Mouse (Mus musculus) mouse embryonic stem cell (cell line): Measurements from ENCODE around the gene Pbx3.

ENCODE experiments used
- in situ Hi-C, 2 experiments: fragments of 300-500 bp; cut with MboI; formaldehyde crosslinking; loops; 1 replicate in 1 of 2; 3 replicates in 1 of 2; pipeline ENCODE4 v1.14.3; 2019 to 2020; ENCODE audit warnings: low sequenced_read_pairs in 2 of 2, low pct_unique_long_range_greater_than_20kb in 1 of 2, mixed read lengths in 1 of 2; ENCODE audit not compliant: unreplicated experiment in 1 of 2

Pbx3 gene

GRCm38 (mm10) chr2:34178653-34179052 is 194.3 kb downstream of the Pbx3 start:
- in situ Hi-C loops: no loop called here

- in situ Hi-C loops: no loop called here
Measured at GRCm38 (mm10) chr2:34170424-34170823, 202.5 kb downstream of the Pbx3 start.

- in situ Hi-C loops: no loop called here
Measured at GRCm38 (mm10) chr2:34169626-34170025, 203.3 kb downstream of the Pbx3 start.

GRCm38 (mm10) chr2:34168191-34168590 is 204.8 kb downstream of the Pbx3 start:
- in situ Hi-C loops: no loop called here

GRCm38 (mm10) chr2:34162484-34162883 is 210.5 kb downstream of the Pbx3 start:
- in situ Hi-C loops: no loop called here

GRCm38 (mm10) chr2:34157746-34158145 is 215.2 kb downstream of the Pbx3 start:
- in situ Hi-C loops: no loop called here

GRCm38 (mm10) chr2:34154833-34155232 is 218.1 kb downstream of the Pbx3 start:
- in situ Hi-C loops: no loop called here

- in situ Hi-C loops: no loop called here
Measured at GRCm38 (mm10) chr2:34153336-34153735, 219.6 kb downstream of the Pbx3 start.

GRCm38 (mm10) chr2:34150560-34150959 is 222.4 kb downstream of the Pbx3 start:
- in situ Hi-C loops: no loop called here

GRCm38 (mm10) chr2:34148214-34148613 is 224.7 kb downstream of the Pbx3 start:
- in situ Hi-C loops: no loop called here

- in situ Hi-C loops: no loop called here
Measured at GRCm38 (mm10) chr2:34147476-34147875, 225.5 kb downstream of the Pbx3 start.

- in situ Hi-C loops: no loop called here
Measured at GRCm38 (mm10) chr2:34147036-34147435, 225.9 kb downstream of the Pbx3 start.

GRCm38 (mm10) chr2:34146431-34146830 is 226.5 kb downstream of the Pbx3 start:
- in situ Hi-C loops: no loop called here

- in situ Hi-C loops: no loop called here
Measured at GRCm38 (mm10) chr2:34139470-34140158, 233.3 kb downstream of the Pbx3 start.

GRCm38 (mm10) chr2:34135316-34135715 is 237.6 kb downstream of the Pbx3 start:
- in situ Hi-C loops: no loop called here

- in situ Hi-C loops: no loop called here
Measured at GRCm38 (mm10) chr2:34132751-34133150, 240.2 kb downstream of the Pbx3 start.

- in situ Hi-C loops: no loop called here
Measured at GRCm38 (mm10) chr2:34129674-34130267, 243.2 kb downstream of the Pbx3 start.

- in situ Hi-C loops: no loop called here
Measured at GRCm38 (mm10) chr2:34127871-34128270, 245.1 kb downstream of the Pbx3 start.

GRCm38 (mm10) chr2:34123896-34124295 is 249.0 kb downstream of the Pbx3 start:
- in situ Hi-C loops: no loop called here
